Mouse (Mus musculus) inflammation-experienced regulatory T-cells, adult 6 months (primary cell): ENCODE measurements around the gene Retnlg. TPM values are rescaled to one million over a fixed set of nuclear protein-coding genes. Genes with fewer than 3 reads are reported as not detected.
"Not testable (repeated sequence)": the region's sequence is repeated elsewhere in the genome, so short reads cannot be mapped to it uniquely, and the experiment has no call there.

Experiments used
- ATAC-seq: one replicate; pipeline ENCODE4 v1.8.0; 2017
- polyA plus RNA-seq, 3 experiments: library from polyadenylated mRNA; unstranded; fragments of 100-300 nt; shearing (Covaris generic); gene quantifications; one replicate each; pipeline ENCODE4 v1.2.1; 2017

The Retnlg gene
- not detected for polyA plus RNA-seq

DNA sequence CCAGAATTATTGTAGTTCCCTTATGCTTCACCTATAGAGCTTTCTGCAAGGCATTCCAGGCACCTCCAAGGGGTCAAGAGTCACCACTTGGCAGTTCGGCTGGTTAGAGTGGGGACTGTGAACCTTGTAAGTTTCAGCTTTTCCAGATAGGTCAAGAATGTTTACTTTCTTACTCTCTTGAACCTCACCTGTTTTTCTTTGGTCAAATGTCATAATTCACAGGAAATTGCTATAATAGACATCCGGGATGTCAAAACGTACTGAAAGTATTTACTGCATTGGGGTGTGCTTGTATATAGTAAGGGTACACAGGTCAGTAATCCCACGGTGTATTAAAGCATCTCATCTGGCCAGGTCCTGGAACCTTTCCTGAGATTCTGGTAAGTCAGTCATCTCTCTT lies at the start of gene Retnlg:
Gene Retnlg, plus strand, starts transcription at position 301 of the 400 bp plus-strand sequence.
- no peak for ATAC-seq

GRCm38 (mm10) chr16:48826474-48826873 lies 45.9 kb upstream of the Retnlg start:
- no peak for ATAC-seq

GRCm38 (mm10) chr16:48827625-48828024 lies 44.8 kb upstream of the Retnlg start:
- ATAC-seq = no peak

DNA sequence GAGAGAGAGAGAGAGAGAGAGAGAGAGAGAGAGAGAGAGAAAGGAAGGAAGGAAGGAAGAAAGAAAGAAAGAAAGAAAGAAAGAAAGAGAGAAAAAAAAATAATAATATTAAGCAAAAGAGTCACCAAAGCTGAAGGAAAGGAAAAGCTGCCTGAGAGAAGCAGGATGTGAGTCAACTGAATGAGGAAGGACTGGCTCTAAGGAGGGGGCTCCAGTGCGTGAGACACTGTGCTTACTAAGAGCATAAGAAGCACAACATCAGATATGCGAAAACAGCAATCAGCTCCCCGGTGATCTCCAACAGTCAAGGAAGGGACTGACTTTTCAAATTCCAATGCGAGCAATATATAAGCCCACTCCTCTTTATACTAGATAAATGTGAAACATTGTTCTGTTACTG lies 43.4 kb upstream of the Retnlg start:
- ATAC-seq = no peak

DNA sequence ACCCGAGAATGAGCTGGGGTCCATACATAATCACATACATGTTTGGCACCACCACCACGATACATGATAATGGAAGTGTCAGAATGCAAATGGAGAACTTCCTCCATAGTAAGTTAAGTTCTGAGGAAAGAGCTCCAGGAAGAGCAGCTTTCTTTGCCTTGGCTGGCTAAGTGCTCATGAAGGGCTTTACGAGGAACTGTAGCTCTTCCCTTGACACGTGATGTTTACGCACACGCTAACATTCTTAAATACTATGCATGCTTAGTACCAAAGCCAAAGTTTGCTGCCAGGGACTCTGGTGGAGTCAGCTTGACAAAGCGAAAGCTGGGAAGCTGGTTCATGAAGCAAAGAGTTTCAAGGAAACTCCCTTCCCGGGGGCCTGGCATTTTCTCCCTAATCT lies 40.4 kb upstream of the Retnlg start:
- ATAC-seq = no peak

DNA sequence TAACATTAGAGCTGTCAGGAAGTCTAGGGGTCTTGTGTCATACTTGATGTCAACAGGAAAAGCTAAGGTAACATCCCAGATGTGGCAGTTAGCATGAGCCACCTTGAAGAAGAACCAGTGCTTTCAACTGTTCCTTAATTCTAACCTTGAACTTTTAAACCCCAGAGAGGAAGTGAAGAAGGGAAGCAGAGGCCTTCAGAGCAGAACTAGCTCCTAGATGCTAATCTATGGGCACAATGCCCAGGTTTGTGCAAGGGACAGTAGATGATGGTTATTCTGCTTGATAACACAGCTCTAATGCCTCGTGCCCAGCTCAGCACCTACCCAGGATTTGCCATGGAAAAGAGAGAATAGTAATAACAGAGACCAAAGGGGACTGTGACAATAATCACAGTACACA lies 38.8 kb upstream of the Retnlg start:
- not testable (repeated sequence) for ATAC-seq

- no peak for ATAC-seq
These were observed 30.2 kb upstream of the Retnlg start, which contains the start of gene Retnla for GRCm38 (mm10) chr16:48842266-48842665. TSS of gene Retnla (plus strand) at chr16:48842551.

DNA sequence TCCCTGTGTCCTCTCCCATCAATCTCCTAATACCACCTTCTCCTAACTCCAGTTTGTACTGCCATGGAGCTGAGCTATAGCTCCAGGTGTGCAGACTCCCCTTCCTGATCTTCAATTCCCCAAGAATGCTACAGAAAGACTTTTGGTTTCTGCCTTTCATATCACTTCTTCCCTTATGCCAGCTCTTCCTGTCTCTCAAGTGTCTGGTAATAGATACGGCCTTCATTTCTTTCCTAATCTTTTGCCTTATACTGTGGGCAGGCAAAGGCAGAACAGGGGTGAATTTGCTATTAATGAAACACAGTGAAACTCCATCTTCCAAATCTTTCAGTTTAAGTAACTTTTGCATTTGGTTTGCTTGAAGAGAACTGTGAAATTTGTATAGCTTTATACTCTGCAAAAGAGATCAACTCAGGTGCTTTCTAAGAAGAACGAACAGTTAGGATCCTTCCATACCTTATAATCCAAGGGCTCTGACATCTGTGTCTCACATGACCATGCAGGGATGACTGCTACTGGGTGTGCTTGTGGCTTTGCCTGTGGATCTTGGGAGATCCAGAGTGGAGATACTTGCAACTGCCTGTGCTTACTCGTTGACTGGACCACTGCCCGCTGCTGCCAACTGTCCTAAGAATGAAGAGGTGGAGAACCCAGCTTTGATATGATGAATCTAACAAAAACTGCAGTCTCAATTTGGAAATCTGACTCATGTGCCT lies 28.6 kb upstream of the Retnlg start:
- no peak for ATAC-seq

GRCm38 (mm10) chr16:48865004-48865403 lies 7.4 kb upstream of the Retnlg start:
- ATAC-seq = not testable (repeated sequence)

GRCm38 (mm10) chr16:48867690-48868089 lies 4.7 kb upstream of the Retnlg start:
- no peak for ATAC-seq

DNA sequence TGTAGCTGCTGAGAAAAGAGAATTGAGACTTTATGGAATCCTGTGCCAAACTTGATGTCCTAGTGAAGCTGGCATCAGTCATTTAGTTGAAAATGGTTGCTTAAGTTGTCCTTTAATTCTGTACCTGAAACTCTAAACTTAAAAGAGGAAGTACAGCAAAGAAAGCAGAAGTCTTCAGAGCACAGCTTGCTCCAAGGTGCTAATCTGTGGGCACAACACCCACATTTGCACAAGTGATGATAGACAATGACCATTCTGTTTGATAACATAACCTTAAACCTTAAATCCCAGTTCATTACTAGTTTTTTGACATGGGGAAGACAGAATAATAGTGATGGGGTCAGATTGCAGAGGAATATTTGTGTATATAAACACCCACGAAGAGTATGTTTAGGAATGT lies 3.8 kb upstream of the Retnlg start:
- ATAC-seq = no peak

DNA sequence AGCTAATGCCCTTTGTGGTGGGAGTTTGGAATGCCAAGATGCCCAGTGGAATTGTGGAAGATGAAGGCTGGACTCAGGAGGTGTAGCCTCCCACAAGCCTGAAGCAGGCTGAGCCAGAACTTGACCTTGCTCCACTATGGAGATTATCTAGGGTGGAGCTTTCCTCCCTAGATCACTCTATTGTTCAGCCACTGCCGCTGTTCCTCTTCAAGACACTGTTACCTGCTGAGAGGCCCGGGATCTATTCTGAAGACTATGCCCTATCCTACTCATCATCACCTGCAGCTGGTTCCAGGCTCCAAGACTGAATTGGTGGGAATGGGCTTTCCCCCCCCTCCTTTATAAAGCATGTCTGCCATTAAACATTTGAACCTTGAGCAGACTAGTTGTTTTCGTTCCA lies 2.8 kb upstream of the Retnlg start:
- no peak for ATAC-seq

DNA sequence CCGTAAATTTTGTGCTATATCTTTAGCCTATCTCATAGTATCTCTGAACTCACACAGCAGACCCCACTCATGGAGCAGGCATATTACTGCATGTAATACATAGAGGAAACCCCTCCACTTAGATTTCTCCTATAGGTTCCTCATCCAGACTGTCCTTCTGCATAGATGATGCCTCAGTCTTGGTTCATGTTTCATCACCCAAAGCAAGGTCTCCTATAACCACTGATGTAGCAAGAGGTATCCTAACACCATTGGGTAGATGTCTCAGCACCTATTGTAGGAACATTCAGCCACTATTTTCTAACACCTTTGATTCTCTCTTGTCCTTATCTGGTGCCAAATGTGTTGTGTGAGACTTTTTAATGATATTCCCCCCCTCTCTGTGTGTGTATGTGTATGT lies 667 bp upstream of the Retnlg start:
- no peak for ATAC-seq

- no peak for ATAC-seq
These were observed 18.3 kb downstream of the Retnlg start for GRCm38 (mm10) chr16:48890733-48891132.

DNA sequence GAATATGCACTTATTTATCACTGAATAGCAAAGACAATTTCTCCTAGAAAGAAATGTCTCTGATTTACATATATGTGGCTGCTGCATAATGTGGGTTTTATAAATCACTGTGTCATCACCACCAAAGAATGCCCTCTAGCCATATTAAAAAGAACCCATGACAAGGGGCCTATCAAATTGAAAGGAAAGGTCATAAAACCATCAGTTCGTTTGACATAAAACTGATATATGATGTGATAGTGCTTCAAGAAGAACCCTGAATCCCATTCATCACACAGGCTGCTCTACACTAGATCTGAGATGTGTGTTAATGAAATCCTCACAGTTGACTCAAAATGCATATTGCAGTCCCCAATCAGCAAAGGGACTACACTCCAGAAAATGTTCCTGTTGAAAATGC lies 27.4 kb downstream of the Retnlg start:
- no peak for ATAC-seq

DNA sequence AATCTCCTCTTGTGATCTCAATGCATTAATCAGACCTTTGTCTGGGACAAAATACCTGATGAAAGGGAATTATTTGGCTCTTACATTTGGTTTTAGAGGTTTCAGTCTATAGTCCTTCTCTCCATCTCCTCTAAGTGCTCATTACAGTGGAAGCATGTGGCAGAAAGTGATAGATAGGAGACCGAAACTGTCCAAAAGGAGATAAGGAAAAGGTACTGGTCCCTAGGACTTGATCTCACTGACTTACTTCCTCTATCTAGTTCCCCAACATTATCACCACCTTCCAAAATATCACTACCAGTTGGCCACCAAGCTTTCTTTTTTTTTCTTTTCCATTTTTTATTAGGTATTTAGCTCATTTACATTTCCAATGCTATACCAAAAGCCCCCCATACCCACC lies 38.8 kb downstream of the Retnlg start:
- no peak for ATAC-seq

- ATAC-seq = no peak
These were observed 40.8 kb downstream of the Retnlg start for GRCm38 (mm10) chr16:48913206-48913605.

GRCm38 (mm10) chr16:48923724-48924123 lies 51.3 kb downstream of the Retnlg start:
- ATAC-seq = no peak

Other genes starting within 250 kb of the Retnlg start
- 100 to 1,000 TPM in 1 of 3 experiments, 10 to 100 TPM in 2; 64.3 to 111 (median 96.4) TPM for gene Trat1, start 100.6 kb upstream of the Retnlg start, polyA plus RNA-seq
- gene Retnlb, start 55.8 kb upstream of the Retnlg start, polyA plus RNA-seq = not detected
- not detected for gene Retnla, start 30.1 kb upstream of the Retnlg start, polyA plus RNA-seq
- 1 to 10 TPM; 4.3 to 6.2 (median 4.5) TPM for gene Dzip3, start 121.5 kb downstream of the Retnlg start, polyA plus RNA-seq
- 10 to 100 TPM in 1 of 3 experiments, 1 to 10 TPM in 2; 3.5 to 29.1 (median 6.2) TPM for gene Cip2a, start 121.6 kb downstream of the Retnlg start, polyA plus RNA-seq
- gene Myh15, start 184.9 kb downstream of the Retnlg start, polyA plus RNA-seq = under 1 TPM in 2 of 3 experiments, not detected in 1; 0.30 to 0.31 TPM